Mouse (Mus musculus) spleen, adult 2 months (tissue): ENCODE data around the gene Ubac2.

Experiments used
- CTCF ChIP-seq: fragments of 200-500 bp; IDR thresholded peaks from 2 replicates; pipeline ENCODE4 v1.5.1; 2011; ENCODE audit warnings: mild to moderate bottlenecking, inconsistent platforms; ENCODE audit not compliant: insufficient read depth, insufficient read length, insufficient replicate concordance; ENCODE audit errors: extremely low read depth
- POLR2A ChIP-seq: fragments of 200-500 bp; IDR thresholded peaks from 2 replicates; pipeline ENCODE4 v1.6.1; 2011; ENCODE audit warnings: low read depth, low read length, inconsistent platforms

GRCm38 (mm10) chr14:122061376-122061775 is 183.0 kb downstream of the Ubac2 start:
- no peak for TF ChIP-seq CTCF
- no peak for TF ChIP-seq POLR2A
